Mouse (Mus musculus): ENCODE results near the gene 2010003K11Rik. TPM values are rescaled to one million over a fixed set of nuclear protein-coding genes. Genes with fewer than 3 reads are reported as not detected.

2010003K11Rik gene
- total RNA-seq, 2 experiments from 2014 or later: not detected

GRCm38 (mm10) chr19:4497263-4497973 lies 965 bp downstream of the 2010003K11Rik start:
- peak; percentile 94 for ATAC-seq (replicated peaks; ENCODE audit: poor library complexity)

GRCm38 (mm10) chr19:4496535-4497262 lies 1.7 kb downstream of the 2010003K11Rik start:
- ATAC-seq (replicated peaks; ENCODE audit: poor library complexity): no peak

GRCm38 (mm10) chr19:4495814-4496213 lies 2.6 kb downstream of the 2010003K11Rik start:
- no peak for ATAC-seq (replicated peaks; ENCODE audit: poor library complexity)

- ATAC-seq (replicated peaks; ENCODE audit: poor library complexity): no peak
Measured at GRCm38 (mm10) chr19:4494707-4495106, 3.7 kb downstream of the 2010003K11Rik start.

- ATAC-seq (replicated peaks; ENCODE audit: poor library complexity): no peak
Measured at GRCm38 (mm10) chr19:4492526-4493296, 5.7 kb downstream of the 2010003K11Rik start.

GRCm38 (mm10) chr19:4491080-4491695 lies 7.2 kb downstream of the 2010003K11Rik start:
- no peak for ATAC-seq (replicated peaks; ENCODE audit: poor library complexity)

GRCm38 (mm10) chr19:4487877-4488276 lies 10.5 kb downstream of the 2010003K11Rik start:
- ATAC-seq (replicated peaks; ENCODE audit: poor library complexity): no peak

GRCm38 (mm10) chr19:4485006-4485405 lies 13.4 kb downstream of the 2010003K11Rik start:
- no peak for ATAC-seq (replicated peaks; ENCODE audit: poor library complexity)

- ATAC-seq (replicated peaks; ENCODE audit: poor library complexity): no peak
Measured at GRCm38 (mm10) chr19:4482111-4482859, 16.1 kb downstream of the 2010003K11Rik start.

GRCm38 (mm10) chr19:4481326-4481725 lies 17.1 kb downstream of the 2010003K11Rik start:
- ATAC-seq (replicated peaks; ENCODE audit: poor library complexity): no peak

GRCm38 (mm10) chr19:4480041-4480440 lies 18.3 kb downstream of the 2010003K11Rik start:
- ATAC-seq (replicated peaks; ENCODE audit: poor library complexity): no peak

- 0 out of 2 replicates have a peak, but pooled peaks have one; percentile 39 for ATAC-seq (replicated peaks; ENCODE audit: poor library complexity)
Measured at GRCm38 (mm10) chr19:4478190-4478516, 20.2 kb downstream of the 2010003K11Rik start.

GRCm38 (mm10) chr19:4477345-4478189 lies 20.8 kb downstream of the 2010003K11Rik start, which contains the start of gene Syt12:
Syt12 (minus strand) TSS chr19:4477447.
- no peak for ATAC-seq (replicated peaks; ENCODE audit: poor library complexity)

GRCm38 (mm10) chr19:4476601-4477257 lies 21.7 kb downstream of the 2010003K11Rik start:
- 0 out of 2 replicates have a peak, but pooled peaks have one; percentile 20 for ATAC-seq (replicated peaks; ENCODE audit: poor library complexity)

GRCm38 (mm10) chr19:4475224-4475925 lies 23.0 kb downstream of the 2010003K11Rik start:
- ATAC-seq (replicated peaks; ENCODE audit: poor library complexity): 0 out of 2 replicates have a peak, but pooled peaks have one; percentile 9

GRCm38 (mm10) chr19:4474739-4475138 lies 23.6 kb downstream of the 2010003K11Rik start:
- no peak for ATAC-seq (replicated peaks; ENCODE audit: poor library complexity)

GRCm38 (mm10) chr19:4473549-4473948 lies 24.8 kb downstream of the 2010003K11Rik start:
- no peak for ATAC-seq (replicated peaks; ENCODE audit: poor library complexity)

GRCm38 (mm10) chr19:4468363-4468762 lies 30.0 kb downstream of the 2010003K11Rik start:
- 0 out of 2 replicates have a peak, but pooled peaks have one; percentile 52 for ATAC-seq (replicated peaks; ENCODE audit: poor library complexity)
